Comparison of ENCODE assay signal across 17 mouse cellular contexts in genomic region chr9:66352704-66353103, GRCm38 (mm10). TPM values are rescaled to one million over a fixed set of nuclear protein-coding genes. Genes with fewer than 3 reads are reported as not detected.
DNase-seq lines count a peak whose midpoint lies in the region; ATAC-seq and TF ChIP-seq lines count a peak whose summit lies in the region.
"Had no signal": no experiment of that assay in that cellular context is flagged by ENCODE, and none has a peak within 500 bp of the region (broad histone marks: within the 10 kb centered on the region; RNA-seq: fewer than 3 reads in every experiment).

No protein-coding gene starts in this region.

- DNase-seq in hindbrain, embryonic 11.5 days (ENCODE audit: low spot score), result no peak
- DNase-seq in hindbrain, postnatal 0 days (ENCODE audit: low spot score), result no peak
- no peak for DNase-seq in midbrain, postnatal 0 days (ENCODE audit: low spot score)
- DNase-seq in thymus, postnatal 36 days, result no peak
- no peak for DNase-seq in cerebellum, adult 18-20 months
- DNase-seq: cerebellum, adult 2 months; heart, adult 18-20 months; heart, postnatal 36 days; kidney, adult 11 months; kidney, postnatal 14 days; right cerebral cortex, postnatal 4 days; thymus, adult 18-20 months had no signal

- no peak for ATAC-seq in hindbrain, embryonic 15.5 days (ENCODE audit: low FRiP score, low read depth)
- no peak for ATAC-seq in hindbrain, embryonic 11.5 days (ENCODE audit: low FRiP score)
- ATAC-seq in hindbrain, postnatal 0 days, result no peak
- ATAC-seq in midbrain, postnatal 0 days (ENCODE audit: low FRiP score), result no peak
- ATAC-seq: lung, postnatal 0 days had no signal

- H3K36me3 ChIP-seq in hindbrain, embryonic 15.5 days, result no peaks in the 10 kb centered on the region
- H3K36me3 ChIP-seq in hindbrain, embryonic 11.5 days (ENCODE audit: control insufficient read depth, insufficient read depth, low read length), result no peaks in the 10 kb centered on the region
- H3K36me3 ChIP-seq in hindbrain, postnatal 0 days (ENCODE audit: insufficient read depth, low read length), result no peaks in the 10 kb centered on the region
- no peaks in the 10 kb centered on the region for H3K36me3 ChIP-seq in midbrain, postnatal 0 days (ENCODE audit: insufficient read depth, low read length)
- H3K36me3 ChIP-seq: embryonic facial prominence, embryonic 15.5 days; limb, embryonic 12.5 days had no signal

- H3K9me3 ChIP-seq in hindbrain, embryonic 15.5 days, result no peaks in the 10 kb centered on the region
- H3K9me3 ChIP-seq in hindbrain, embryonic 11.5 days (ENCODE audit: control insufficient read depth, low read length), result no peaks in the 10 kb centered on the region
- no peaks in the 10 kb centered on the region for H3K9me3 ChIP-seq in hindbrain, postnatal 0 days (ENCODE audit: low read length)
- H3K9me3 ChIP-seq in midbrain, postnatal 0 days (ENCODE audit: low read length), result no peaks in the 10 kb centered on the region
- H3K9me3 ChIP-seq: embryonic facial prominence, embryonic 15.5 days; limb, embryonic 12.5 days had no signal

- peaks cover 18% of the 10 kb centered on the region for H3K4me1 ChIP-seq in hindbrain, embryonic 15.5 days (replicated peaks)
- 0 out of 2 replicates have a peak, but pooled peaks cover 2% of the 10 kb centered on the region for H3K4me1 ChIP-seq in hindbrain, embryonic 11.5 days (replicated peaks; ENCODE audit: control insufficient read depth, insufficient read depth, low read length)
- H3K4me1 ChIP-seq in cortical plate, adult 2 months (ENCODE audit: control insufficient read depth, insufficient read depth, low read length), result peaks cover 4% of the 10 kb centered on the region; the same call in 1 of the 2 replicates
- peaks cover 9% of the 10 kb centered on the region; the same call in 1 of the 2 replicates for H3K4me1 ChIP-seq in hindbrain, postnatal 0 days (ENCODE audit: insufficient read depth, low read length)
- H3K4me1 ChIP-seq in midbrain, postnatal 0 days (ENCODE audit: insufficient read depth, low read length), result 0 out of 2 replicates have a peak, but pooled peaks cover 3% of the 10 kb centered on the region

- 0 out of 2 replicates have a peak overlapping the region, but pooled peaks have one; percentile 41 for H3K9ac ChIP-seq in hindbrain, embryonic 15.5 days
- H3K9ac ChIP-seq in hindbrain, embryonic 11.5 days (ENCODE audit: low read depth, low read length), result no peak overlapping the region
- H3K9ac ChIP-seq in hindbrain, postnatal 0 days (replicated peaks; ENCODE audit: low read length), result no peak overlapping the region
- H3K9ac ChIP-seq in midbrain, postnatal 0 days (replicated peaks; ENCODE audit: low read length, poor library complexity, severe bottlenecking), result no peak overlapping the region
- H3K9ac ChIP-seq: embryonic facial prominence, embryonic 15.5 days; limb, embryonic 12.5 days had no signal

- 68% methylated on average over 2 of the region's 2 CpGs for WGBS in hindbrain, embryonic 15.5 days
- 92% methylated on average over 2 of the region's 2 CpGs for WGBS in hindbrain, embryonic 11.5 days
- 64% methylated on average over 2 of the region's 2 CpGs for WGBS in hindbrain, postnatal 0 days
- WGBS in midbrain, postnatal 0 days, result 62% methylated on average over 2 of the region's 2 CpGs

- H3K27ac ChIP-seq in hindbrain, embryonic 15.5 days (replicated peaks), result no peak overlapping the region
- H3K27ac ChIP-seq in hindbrain, embryonic 11.5 days (ENCODE audit: low read depth, low read length), result no peak overlapping the region
- no peak overlapping the region for H3K27ac ChIP-seq in cortical plate, adult 2 months (ENCODE audit: insufficient read depth, low read length)
- no peak overlapping the region for H3K27ac ChIP-seq in hindbrain, postnatal 0 days
- no peak overlapping the region for H3K27ac ChIP-seq in midbrain, postnatal 0 days (ENCODE audit: low read depth, low read length)
- H3K27ac ChIP-seq: embryonic facial prominence, embryonic 15.5 days; limb, embryonic 12.5 days had no signal

- no peak for TF ChIP-seq CTCF in cortical plate, adult 2 months (IDR thresholded peaks at IDR 0.05; ENCODE audit: extremely low read depth, insufficient read depth, low read length)
- no peak for TF ChIP-seq CTCF in hindbrain, postnatal 0 days (IDR thresholded peaks at IDR 0.05; ENCODE audit: low read depth)
- TF ChIP-seq CTCF in midbrain, postnatal 0 days (IDR thresholded peaks at IDR 0.05), result no peak

- no peaks in the 10 kb centered on the region for H3K27me3 ChIP-seq in hindbrain, embryonic 15.5 days
- no peaks in the 10 kb centered on the region for H3K27me3 ChIP-seq in hindbrain, embryonic 11.5 days (ENCODE audit: control insufficient read depth, insufficient read depth, low read length)
- H3K27me3 ChIP-seq in hindbrain, postnatal 0 days (ENCODE audit: insufficient read depth, low read length), result no peaks in the 10 kb centered on the region
- H3K27me3 ChIP-seq in midbrain, postnatal 0 days (ENCODE audit: insufficient read depth, low read length), result no peaks in the 10 kb centered on the region
- H3K27me3 ChIP-seq: embryonic facial prominence, embryonic 15.5 days; limb, embryonic 12.5 days had no signal

- H3K4me3 ChIP-seq in hindbrain, embryonic 15.5 days, result peak overlapping the region; percentile 100; the same call in 1 of the 2 replicates
- H3K4me3 ChIP-seq in hindbrain, embryonic 11.5 days (ENCODE audit: low read depth, low read length), result no peak overlapping the region
- peak overlapping the region; percentile 99; the same call in 1 of the 2 replicates for H3K4me3 ChIP-seq in cortical plate, adult 2 months (ENCODE audit: insufficient read depth, low read length)
- H3K4me3 ChIP-seq in hindbrain, postnatal 0 days (ENCODE audit: low read length), result 0 out of 2 replicates have a peak overlapping the region, but pooled peaks have one; percentile 100
- H3K4me3 ChIP-seq in midbrain, postnatal 0 days (ENCODE audit: low read depth, low read length), result peak overlapping the region; percentile 99; the same call in 1 of the 2 replicates
- H3K4me3 ChIP-seq: embryonic facial prominence, embryonic 15.5 days; limb, embryonic 12.5 days had no signal

- peak overlapping the region; percentile 74 for H3K4me2 ChIP-seq in hindbrain, embryonic 15.5 days
- no peak overlapping the region for H3K4me2 ChIP-seq in hindbrain, embryonic 11.5 days (replicated peaks; ENCODE audit: low read depth, low read length)
- H3K4me2 ChIP-seq in hindbrain, postnatal 0 days (ENCODE audit: low read depth, low read length), result peak overlapping the region; percentile 83
- peak overlapping the region; percentile 67 for H3K4me2 ChIP-seq in midbrain, postnatal 0 days (ENCODE audit: low read depth, low read length, poor library complexity, severe bottlenecking)
- H3K4me2 ChIP-seq: embryonic facial prominence, embryonic 15.5 days; limb, embryonic 12.5 days had no signal

- TF ChIP-seq POLR2A in cortical plate, adult 2 months (IDR thresholded peaks at IDR 0.05; ENCODE audit: extremely low read depth, insufficient read depth, low read length), result no peak

RNA-seq across cellular contexts. Expression of gene Herc1, which starts 2.5 kb away (rescaled TPM):
- polyA plus RNA-seq in hindbrain, embryonic 15.5 days (2015; fragmentation: Nextera tagmentation; extraction: Ambion mirVana), result 42.6 and 44.1 TPM in 2 replicates
- polyA plus RNA-seq in hindbrain, embryonic 11.5 days (2014; fragmentation: Nextera tagmentation; extraction: Ambion mirVana), result 36.6 and 42.2 TPM in 2 replicates
- 64.5 and 68.5 TPM in 2 replicates for polyA plus RNA-seq in cortical plate, adult 2 months (2012; rRNA removed)
- total RNA-seq in hindbrain, postnatal 0 days (2014; rRNA removed), result 91.5 and 104 TPM in 2 replicates
- 30.3 and 30.7 TPM in 2 replicates for polyA plus RNA-seq in hindbrain, postnatal 0 days (2015; fragmentation: Nextera tagmentation; extraction: Ambion mirVana)
- total RNA-seq in midbrain, postnatal 0 days (2014; rRNA removed), result 114 and 124 TPM in 2 replicates
- polyA plus RNA-seq in midbrain, postnatal 0 days (2015; fragmentation: Nextera tagmentation; extraction: Ambion mirVana), result 27.9 and 32.9 TPM in 2 replicates
